Comparison of ENCODE assay signal across 11 mouse cellular contexts in genomic region chr13:101551068-101551467, GRCm38 (mm10).
DNase-seq lines count a peak whose midpoint lies in the region; ATAC-seq and TF ChIP-seq lines count a peak whose summit lies in the region.
"Had no signal": no experiment of that assay in that cellular context is flagged by ENCODE, and none has a peak within 500 bp of the region (broad histone marks: within the 10 kb centered on the region; RNA-seq: fewer than 3 reads in every experiment).

No protein-coding gene starts in this region.

- H3K4me2 ChIP-seq in lung, postnatal 0 days (replicated peaks; ENCODE audit: low read depth, low read length) = no peak overlapping the region
- no peak overlapping the region for H3K4me2 ChIP-seq in liver, embryonic 11.5 days
- H3K4me2 ChIP-seq in stomach, embryonic 16.5 days (ENCODE audit: low read depth, low read length) = no peak overlapping the region

- H3K27me3 ChIP-seq in lung, postnatal 0 days (replicated peaks; ENCODE audit: insufficient read depth, low read length) = no peaks in the 10 kb centered on the region
- no peaks in the 10 kb centered on the region for H3K27me3 ChIP-seq in cerebellum, adult 2 months (ENCODE audit: control insufficient read depth, insufficient read depth, low read length)
- H3K27me3 ChIP-seq in liver, embryonic 11.5 days (replicated peaks; ENCODE audit: control insufficient read depth, insufficient read depth, low read length) = no peaks in the 10 kb centered on the region
- H3K27me3 ChIP-seq in stomach, embryonic 16.5 days (ENCODE audit: control insufficient read depth, insufficient read depth, low read length) = no peaks in the 10 kb centered on the region

- H3K36me3 ChIP-seq in lung, postnatal 0 days (ENCODE audit: insufficient read depth, low read length) = no peaks in the 10 kb centered on the region
- no peaks in the 10 kb centered on the region for H3K36me3 ChIP-seq in liver, embryonic 11.5 days (ENCODE audit: control insufficient read depth, insufficient read depth, low read length)
- H3K36me3 ChIP-seq in stomach, embryonic 16.5 days (ENCODE audit: control insufficient read depth, insufficient read depth, low read length) = no peaks in the 10 kb centered on the region

- no peaks in the 10 kb centered on the region for H3K4me1 ChIP-seq in lung, postnatal 0 days (ENCODE audit: insufficient read depth, low read depth, low read length)
- peaks cover 11% of the 10 kb centered on the region for H3K4me1 ChIP-seq in cerebellum, adult 2 months (ENCODE audit: control insufficient read depth, insufficient read depth, low read length)
- H3K4me1 ChIP-seq in liver, embryonic 11.5 days (replicated peaks; ENCODE audit: control insufficient read depth, insufficient read depth, low read length) = peaks cover 49% of the 10 kb centered on the region
- peaks cover 8% of the 10 kb centered on the region; the same call in 1 of the 2 replicates for H3K4me1 ChIP-seq in stomach, embryonic 16.5 days (ENCODE audit: control insufficient read depth, insufficient read depth, low read length)

- ATAC-seq in lung, postnatal 0 days = peak; percentile 62
- ATAC-seq in liver, embryonic 11.5 days (replicated peaks; ENCODE audit: low FRiP score) = peak; percentile 83
- peak; percentile 64; the same call in 1 of the 2 replicates for ATAC-seq in stomach, embryonic 16.5 days (ENCODE audit: insufficient read depth, low FRiP score)

- WGBS in lung, postnatal 0 days = 59% methylated on average over 6 of the region's 6 CpGs
- 68% methylated on average over 6 of the region's 6 CpGs for WGBS in cerebellum, adult 2 months
- WGBS in liver, embryonic 11.5 days = 56% methylated on average over 6 of the region's 6 CpGs
- WGBS in stomach, embryonic 16.5 days = 81% methylated on average over 6 of the region's 6 CpGs

- TF ChIP-seq EP300 in lung, postnatal 0 days (IDR thresholded peaks at IDR 0.05) = no peak

- peak; percentile 16 for DNase-seq in lung, postnatal 0 days (ENCODE audit: low spot score)
- no peak for DNase-seq in lung, postnatal 10 days
- peak; percentile 41 to 56 for DNase-seq in cerebellum, adult 2 months
- DNase-seq in liver, embryonic 11.5 days (ENCODE audit: low spot score) = no peak
- no peak for DNase-seq in layer of hippocampus, adult 11-12 months (ENCODE audit: low spot score)
- no peak for DNase-seq in frontal cortex, postnatal 10 days (ENCODE audit: low spot score in 2 of 2)
- DNase-seq: gastrocnemius, postnatal 25 days; heart, postnatal 4 days had no signal

- no peak overlapping the region for H3K4me3 ChIP-seq in lung, postnatal 0 days (ENCODE audit: low read depth, low read length)
- no peak overlapping the region for H3K4me3 ChIP-seq in cerebellum, adult 2 months (replicated peaks; ENCODE audit: insufficient read depth, low read depth, low read length)
- no peak overlapping the region for H3K4me3 ChIP-seq in liver, embryonic 11.5 days (ENCODE audit: low read depth, low read length)
- H3K4me3 ChIP-seq in stomach, embryonic 16.5 days (replicated peaks; ENCODE audit: low read length) = no peak overlapping the region
- H3K4me3 ChIP-seq: myocyte had no signal

- TF ChIP-seq CTCF in lung, postnatal 0 days (IDR thresholded peaks at IDR 0.05) = no peak
- no peak for TF ChIP-seq CTCF in cerebellum, adult 2 months (IDR thresholded peaks at IDR 0.05; ENCODE audit: borderline replicate concordance, insufficient read depth, low read depth, low read length)

- H3K27ac ChIP-seq in lung, postnatal 0 days (ENCODE audit: low read length) = no peak overlapping the region
- H3K27ac ChIP-seq in cerebellum, adult 2 months (ENCODE audit: insufficient read depth, low read length) = 0 out of 2 replicates have a peak overlapping the region, but pooled peaks have one; percentile 7
- H3K27ac ChIP-seq in liver, embryonic 11.5 days (ENCODE audit: low read depth, low read length) = no peak overlapping the region
- no peak overlapping the region for H3K27ac ChIP-seq in stomach, embryonic 16.5 days (ENCODE audit: low read length)
- H3K27ac ChIP-seq: macrophage had no signal

- no peak for TF ChIP-seq POLR2A in cerebellum, adult 2 months (IDR thresholded peaks at IDR 0.05; ENCODE audit: borderline replicate concordance, insufficient read depth, low read length)

- no peaks in the 10 kb centered on the region for H3K9me3 ChIP-seq in lung, postnatal 0 days (ENCODE audit: low read length)
- no peaks in the 10 kb centered on the region for H3K9me3 ChIP-seq in liver, embryonic 11.5 days (ENCODE audit: control insufficient read depth, low read length)
- no peaks in the 10 kb centered on the region for H3K9me3 ChIP-seq in stomach, embryonic 16.5 days (replicated peaks; ENCODE audit: control insufficient read depth, low read length)

- H3K9ac ChIP-seq in lung, postnatal 0 days (replicated peaks; ENCODE audit: low read depth) = no peak overlapping the region
- H3K9ac ChIP-seq in liver, embryonic 11.5 days (ENCODE audit: low read depth, low read length) = no peak overlapping the region
- H3K9ac ChIP-seq in stomach, embryonic 16.5 days (ENCODE audit: low read length) = no peak overlapping the region

Comparison
In these comparisons a context has a peak if more than half of its experiments do, and no peak if none do; other contexts are left out.
1. DNase-seq: peak in lung, postnatal 0 days (single experiment) and cerebellum, adult 2 months (2 of 2); none in lung, postnatal 10 days (single experiment), liver, embryonic 11.5 days (single experiment), layer of hippocampus, adult 11-12 months (single experiment) and frontal cortex, postnatal 10 days (0 of 2).
2. Peak in every context shown above with its lines, with median percentiles within 50 percentile points of each other: ATAC-seq.